9 mouse cellular contexts compared by ENCODE assay signal in the genomic region with DNA sequence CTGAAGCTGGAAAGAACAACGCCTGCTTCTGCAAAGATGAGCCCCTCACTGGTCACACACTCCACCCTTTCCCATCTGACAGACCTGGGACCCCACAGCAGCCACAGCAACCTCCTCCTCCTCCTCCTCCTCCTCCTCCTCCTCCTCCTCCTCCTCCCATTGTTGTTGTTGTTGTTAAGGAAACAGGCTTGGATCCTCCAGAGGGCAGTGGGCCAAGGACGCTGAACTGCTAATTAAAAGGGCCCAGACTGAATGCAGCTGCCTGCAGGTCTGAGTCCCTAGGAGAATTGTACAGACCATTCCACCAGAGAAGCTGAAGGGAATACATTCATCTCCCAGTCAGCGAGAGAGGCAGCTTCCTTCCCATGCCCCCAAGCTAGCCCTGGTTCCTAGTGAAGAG.
A peak's percentile ranks its signal among the peaks of the same experiment; 100 is the strongest.
DNase-seq lines count a peak whose midpoint lies in the region; ATAC-seq and TF ChIP-seq lines count a peak whose summit lies in the region.
"Had no signal": no experiment of that assay in that cellular context is flagged by ENCODE, and none has a peak within 500 bp of the region (broad histone marks: within the 10 kb centered on the region; RNA-seq: fewer than 3 reads in every experiment).

No protein-coding gene starts in this region.

- no peak for TF ChIP-seq CTCF in stomach, postnatal 0 days (IDR thresholded peaks at IDR 0.05; ENCODE audit: low read depth)
- no peak for TF ChIP-seq CTCF in kidney, adult 2 months (conservative IDR thresholded peaks at IDR 0.05; ENCODE audit: insufficient read depth, insufficient read length, low read depth, low read length)

- WGBS in stomach, embryonic 16.5 days = 52% methylated on average over 3 of the region's 3 CpGs
- 62% methylated on average over 3 of the region's 3 CpGs for WGBS in stomach, postnatal 0 days
- WGBS in kidney, adult 2 months = 54% methylated on average over 2 of the region's 3 CpGs
- WGBS in neural tube, embryonic 12.5 days = 30% methylated on average over 3 of the region's 3 CpGs

- peak; percentile 28 for DNase-seq in adrenal gland, postnatal 14 days
- DNase-seq in adrenal gland, postnatal 4 days (ENCODE audit: low spot score in 2 of 2) = no peak
- no peak for DNase-seq in stomach, postnatal 0 days (ENCODE audit: low spot score)
- DNase-seq in kidney, adult 2 months = peak; percentile 67
- DNase-seq in frontal cortex, postnatal 25 days (ENCODE audit: low spot score in 2 of 2) = no peak
- no peak for DNase-seq in spleen, postnatal 14 days (ENCODE audit: low spot score in 2 of 2)

- no peaks in the 10 kb centered on the region for H3K4me1 ChIP-seq in stomach, embryonic 16.5 days (ENCODE audit: control insufficient read depth, insufficient read depth, low read length)
- no peaks in the 10 kb centered on the region for H3K4me1 ChIP-seq in stomach, postnatal 0 days (replicated peaks; ENCODE audit: control insufficient read depth, insufficient read depth)
- H3K4me1 ChIP-seq in kidney, adult 2 months (ENCODE audit: control insufficient read depth, insufficient read depth, low read length) = no peaks in the 10 kb centered on the region
- H3K4me1 ChIP-seq in neural tube, embryonic 12.5 days = peaks cover 18% of the 10 kb centered on the region

- no peaks in the 10 kb centered on the region for H3K9me3 ChIP-seq in stomach, embryonic 16.5 days (replicated peaks; ENCODE audit: control insufficient read depth, low read length)
- no peaks in the 10 kb centered on the region for H3K9me3 ChIP-seq in stomach, postnatal 0 days (ENCODE audit: control insufficient read depth, low read length)
- H3K9me3 ChIP-seq in neural tube, embryonic 12.5 days = no peaks in the 10 kb centered on the region
- H3K9me3 ChIP-seq: lung, embryonic 15.5 days had no signal

- H3K36me3 ChIP-seq in stomach, embryonic 16.5 days (ENCODE audit: control insufficient read depth, insufficient read depth, low read length) = no peaks in the 10 kb centered on the region
- no peaks in the 10 kb centered on the region for H3K36me3 ChIP-seq in stomach, postnatal 0 days (ENCODE audit: control insufficient read depth, insufficient read depth, low read length)
- no peaks in the 10 kb centered on the region for H3K36me3 ChIP-seq in kidney, adult 2 months (ENCODE audit: control insufficient read depth, insufficient read depth, low read length)
- H3K36me3 ChIP-seq in neural tube, embryonic 12.5 days = no peaks in the 10 kb centered on the region
- H3K36me3 ChIP-seq: lung, embryonic 15.5 days had no signal

- H3K4me3 ChIP-seq in stomach, embryonic 16.5 days (replicated peaks; ENCODE audit: low read length) = no peak overlapping the region
- no peak overlapping the region for H3K4me3 ChIP-seq in stomach, postnatal 0 days (ENCODE audit: low read depth, low read length)
- H3K4me3 ChIP-seq in kidney, adult 2 months (ENCODE audit: insufficient read depth, low read depth, low read length) = no peak overlapping the region
- H3K4me3 ChIP-seq in neural tube, embryonic 12.5 days = no peak overlapping the region
- H3K4me3 ChIP-seq: lung, embryonic 15.5 days had no signal

- H3K27me3 ChIP-seq in stomach, embryonic 16.5 days (ENCODE audit: control insufficient read depth, insufficient read depth, low read length) = no peaks in the 10 kb centered on the region
- H3K27me3 ChIP-seq in stomach, postnatal 0 days (ENCODE audit: control insufficient read depth, insufficient read depth, low read length) = no peaks in the 10 kb centered on the region
- H3K27me3 ChIP-seq in kidney, adult 2 months (replicated peaks; ENCODE audit: control insufficient read depth, insufficient read depth, low read length) = no peaks in the 10 kb centered on the region
- no peaks in the 10 kb centered on the region for H3K27me3 ChIP-seq in neural tube, embryonic 12.5 days (replicated peaks)
- H3K27me3 ChIP-seq: lung, embryonic 15.5 days had no signal

- no peak for TF ChIP-seq POLR2A in kidney, adult 2 months (IDR thresholded peaks at IDR 0.05; ENCODE audit: low read depth, low read length)

- TF ChIP-seq EP300 in stomach, postnatal 0 days (optimal IDR thresholded peaks at IDR 0.05) = no peak

- peak; percentile 8; the same call in 1 of the 2 replicates for ATAC-seq in stomach, embryonic 16.5 days (ENCODE audit: insufficient read depth, low FRiP score)
- ATAC-seq in stomach, postnatal 0 days (ENCODE audit: low FRiP score, low TSS enrichment) = no peak
- peak; percentile 18; the same call in 1 of the 2 replicates for ATAC-seq in neural tube, embryonic 12.5 days (ENCODE audit: low FRiP score, low read depth)

- H3K27ac ChIP-seq in stomach, embryonic 16.5 days (ENCODE audit: low read length) = no peak overlapping the region
- H3K27ac ChIP-seq in stomach, postnatal 0 days (replicated peaks) = no peak overlapping the region
- no peak overlapping the region for H3K27ac ChIP-seq in kidney, adult 2 months (ENCODE audit: insufficient read depth, low read depth, low read length)
- peak overlapping the region; percentile 2; the same call in 1 of the 2 replicates for H3K27ac ChIP-seq in neural tube, embryonic 12.5 days
- H3K27ac ChIP-seq: lung, embryonic 15.5 days had no signal

- no peak overlapping the region for H3K9ac ChIP-seq in stomach, embryonic 16.5 days (ENCODE audit: low read length)
- no peak overlapping the region for H3K9ac ChIP-seq in stomach, postnatal 0 days (ENCODE audit: low read length)
- no peak overlapping the region for H3K9ac ChIP-seq in neural tube, embryonic 12.5 days
- H3K9ac ChIP-seq: lung, embryonic 15.5 days had no signal

- no peak overlapping the region for H3K4me2 ChIP-seq in stomach, embryonic 16.5 days (ENCODE audit: low read depth, low read length)
- H3K4me2 ChIP-seq in stomach, postnatal 0 days (replicated peaks; ENCODE audit: low read depth) = no peak overlapping the region
- H3K4me2 ChIP-seq in neural tube, embryonic 12.5 days (replicated peaks) = no peak overlapping the region; the same call in 1 of the 2 replicates
- H3K4me2 ChIP-seq: lung, embryonic 15.5 days had no signal

Comparison
In these comparisons a context has a peak if more than half of its experiments do, and no peak if none do; other contexts are left out.
1. DNase-seq: peak in adrenal gland, postnatal 14 days (single experiment) and kidney, adult 2 months (single experiment); none in adrenal gland, postnatal 4 days (0 of 2), stomach, postnatal 0 days (single experiment), frontal cortex, postnatal 25 days (0 of 2) and spleen, postnatal 14 days (0 of 2).